Mouse (Mus musculus): ENCODE measurements around the gene Heatr3. TPM values are rescaled to one million over a fixed set of nuclear protein-coding genes. Genes with fewer than 3 reads are reported as not detected.
"Not testable (repeated sequence)": the region's sequence is repeated elsewhere in the genome, so short reads cannot be mapped to it uniquely, and the experiment has no call there.

Gene Heatr3
- polyA plus RNA-seq, 1 experiment: 12.6 TPM

DNA sequence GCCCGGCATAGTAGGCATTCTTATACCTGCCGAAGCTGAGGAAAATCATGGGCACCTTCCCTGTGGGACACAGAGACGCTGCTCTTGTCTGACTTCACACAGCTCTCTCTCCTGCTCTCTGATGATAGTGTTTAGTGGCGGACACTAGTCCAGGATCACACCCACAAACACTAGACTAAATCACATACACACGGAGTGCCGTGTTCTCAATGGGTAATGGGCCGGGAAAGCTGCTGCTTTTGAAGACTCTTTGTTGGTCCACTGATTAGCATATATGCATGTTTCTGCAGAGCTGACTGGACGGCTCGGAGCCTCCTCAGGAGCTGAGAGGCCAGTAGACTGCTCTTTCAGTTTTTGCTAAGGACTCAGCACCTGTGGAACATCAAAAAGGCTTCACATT, 68.4 kb downstream of the Heatr3 start:
- H3K27ac ChIP-seq (ENCODE audit: insufficient read depth, low read depth, low read length): no peak overlapping the region
- H3K4me3 ChIP-seq (ENCODE audit: insufficient read depth, low read length): no peak overlapping the region
- TF ChIP-seq POLR2A (IDR thresholded peaks at IDR 0.05; ENCODE audit: borderline replicate concordance, low read depth, low read length) (no peak), CTCF (IDR thresholded peaks at IDR 0.05; ENCODE audit: low read depth, low read length) (no peak)
- H3K4me1 ChIP-seq (ENCODE audit: control insufficient read depth, insufficient read depth, low read length): peaks cover 48% of the 10 kb centered on the region

DNA sequence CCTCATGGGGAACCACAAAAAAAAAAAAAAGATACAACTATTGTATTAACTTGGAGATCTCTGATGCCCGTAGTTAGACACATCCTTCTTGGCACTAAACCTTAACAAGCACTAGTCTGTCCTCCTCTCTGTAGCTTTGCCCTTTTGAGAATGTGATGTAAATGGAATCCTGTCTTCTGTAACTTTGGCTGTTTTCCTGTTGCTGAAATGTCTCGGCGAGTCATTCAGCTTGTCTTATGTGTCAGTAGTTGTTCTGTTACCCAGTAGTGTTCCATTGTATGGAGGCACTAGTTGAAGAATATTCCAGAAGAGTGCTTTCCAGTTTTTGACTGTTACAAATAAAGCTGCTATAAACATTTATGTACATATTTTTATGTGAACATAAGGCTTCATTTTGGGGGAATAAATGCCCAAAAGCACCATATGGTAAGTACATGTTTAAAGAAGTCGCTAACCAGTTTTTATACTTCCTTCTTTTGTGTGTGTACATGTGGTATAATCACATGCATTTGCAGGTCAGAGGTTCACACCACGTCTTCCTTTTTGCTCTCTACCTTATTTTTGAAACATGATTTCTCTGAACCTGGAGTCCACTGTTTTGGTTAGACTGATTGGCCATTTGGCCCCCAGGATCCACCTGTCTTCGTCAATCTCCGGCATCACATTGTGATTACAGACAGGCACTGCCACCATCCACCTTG, 69.6 kb downstream of the Heatr3 start:
- Histone ChIP-seq H3K4me3 (ENCODE audit: insufficient read depth, low read length) (no peak overlapping the region), H3K27ac (ENCODE audit: insufficient read depth, low read depth, low read length) (peak overlapping the region; percentile 20; the same call in 1 of the 2 replicates), H3K4me1 (ENCODE audit: control insufficient read depth, insufficient read depth, low read length) (peaks cover 39% of the 10 kb centered on the region)
- TF ChIP-seq CTCF (IDR thresholded peaks at IDR 0.05; ENCODE audit: low read depth, low read length): no peak
- TF ChIP-seq POLR2A (IDR thresholded peaks at IDR 0.05; ENCODE audit: borderline replicate concordance, low read depth, low read length): no peak

DNA sequence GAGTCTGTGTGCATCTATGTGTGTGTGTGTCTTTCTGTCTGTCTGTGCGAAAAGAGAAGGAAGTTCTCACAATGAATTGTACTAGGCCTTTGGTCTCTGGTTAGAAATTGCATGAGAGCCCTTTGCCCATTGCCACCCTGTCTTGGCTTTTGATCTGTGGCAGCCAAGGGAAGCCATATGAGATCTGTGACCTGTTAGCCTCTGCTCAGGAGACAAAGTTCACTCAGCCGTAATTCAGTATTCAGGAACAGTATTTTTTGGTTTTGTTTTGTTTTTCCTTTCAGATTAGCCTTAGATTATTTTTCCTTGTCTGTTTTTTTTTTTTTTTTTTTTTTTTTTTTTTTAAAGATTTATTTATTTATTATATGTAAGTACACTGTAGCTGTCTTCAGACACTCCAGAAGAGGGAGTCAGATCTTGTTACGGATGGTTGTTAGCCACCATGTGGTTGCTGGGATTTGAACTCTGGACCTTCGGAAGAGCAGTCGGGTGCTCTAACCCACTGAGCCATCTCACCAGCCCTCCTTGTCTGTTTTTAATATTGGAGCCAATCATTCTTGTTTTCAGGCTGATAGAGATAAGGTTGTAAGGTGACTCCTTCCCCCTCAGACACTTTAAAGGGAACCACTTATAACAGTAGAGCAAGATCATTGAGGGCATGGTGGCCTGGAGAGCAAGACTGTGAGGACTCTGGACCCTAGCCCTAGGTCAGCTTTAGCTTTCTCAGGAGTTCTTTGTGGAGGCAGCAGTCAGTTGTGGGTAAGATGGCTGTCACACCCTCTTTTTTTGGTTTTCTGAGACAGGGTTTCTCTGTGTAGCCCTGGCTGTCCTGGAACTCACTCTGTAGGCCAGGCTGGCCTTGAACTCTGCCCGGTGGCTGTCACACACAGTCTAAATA, 72.5 kb downstream of the Heatr3 start:
- not testable (repeated sequence) for H3K27ac ChIP-seq (ENCODE audit: insufficient read depth, low read depth, low read length); H3K4me3 ChIP-seq (ENCODE audit: insufficient read depth, low read length)
- H3K4me1 ChIP-seq (ENCODE audit: control insufficient read depth, insufficient read depth, low read length): peaks cover 36% of the 10 kb centered on the region

DNA sequence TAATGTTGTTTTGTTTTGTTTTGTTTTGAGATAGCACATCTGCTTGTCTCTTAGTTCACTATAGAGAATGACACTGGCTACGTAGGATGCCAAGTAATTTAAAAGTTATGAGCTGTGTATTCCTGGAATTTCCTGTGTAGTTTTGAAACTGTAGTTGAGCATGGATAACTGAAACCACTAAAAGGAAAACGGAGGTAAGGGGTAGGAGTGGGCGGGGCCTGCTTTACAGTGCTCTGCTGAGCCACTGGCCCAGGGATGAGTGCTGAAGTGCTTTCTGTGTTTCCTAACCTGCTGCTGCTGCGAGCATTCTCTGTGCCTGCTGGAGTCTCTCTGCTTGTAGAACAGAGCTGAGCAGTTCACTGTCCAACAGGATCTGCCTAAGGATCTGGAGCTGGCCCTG, 83.7 kb downstream of the Heatr3 start:
- Histone ChIP-seq H3K4me3 (ENCODE audit: insufficient read depth, low read length) (no peak overlapping the region), H3K4me1 (ENCODE audit: control insufficient read depth, insufficient read depth, low read length) (peaks cover 18% of the 10 kb centered on the region), H3K27ac (ENCODE audit: insufficient read depth, low read depth, low read length) (no peak overlapping the region)
- TF ChIP-seq POLR2A (IDR thresholded peaks at IDR 0.05; ENCODE audit: borderline replicate concordance, low read depth, low read length) (no peak), CTCF (IDR thresholded peaks at IDR 0.05; ENCODE audit: low read depth, low read length) (no peak)

Other genes starting within 250 kb of the Heatr3 start
- gene Zfp423, start 178.3 kb upstream of the Heatr3 start, polyA plus RNA-seq (2012; ENCODE audit: insufficient read depth, insufficient read length, missing spikeins): not detected in 2 replicates
- 46.6 and 49.5 TPM in 2 replicates for gene Cnep1r1, start 19.1 kb upstream of the Heatr3 start, polyA plus RNA-seq (2012; ENCODE audit: insufficient read depth, insufficient read length, missing spikeins)
- gene Tent4b, start 61.4 kb downstream of the Heatr3 start, polyA plus RNA-seq (2012; ENCODE audit: insufficient read depth, insufficient read length, missing spikeins): 28.9 and 31.0 TPM in 2 replicates
- gene Adcy7, start 134.5 kb downstream of the Heatr3 start, polyA plus RNA-seq (2012; ENCODE audit: insufficient read depth, insufficient read length, missing spikeins): 145 and 146 TPM in 2 replicates
- gene Brd7, start 224.3 kb downstream of the Heatr3 start, polyA plus RNA-seq (2012; ENCODE audit: insufficient read depth, insufficient read length, missing spikeins): 92.1 and 96.7 TPM in 2 replicates

Measured in bone marrow macrophage, adult 2 months (primary cell).